Mouse (Mus musculus) bone marrow, adult 2 months (tissue): ENCODE results near the gene Btbd35f13.
"Not testable (repeated sequence)": the region's sequence is repeated elsewhere in the genome, so short reads cannot be mapped to it uniquely, and the experiment has no call there.

Source experiments
- CTCF ChIP-seq: fragments of 200-500 bp; IDR thresholded peaks from 2 replicates; pipeline ENCODE4 v1.5.1; 2011; ENCODE audit warnings: low read length, control low read depth; ENCODE audit not compliant: control insufficient read depth, insufficient read depth
- POLR2A ChIP-seq: fragments of 200-500 bp; IDR thresholded peaks from 2 replicates; pipeline ENCODE4 v1.6.1; 2011; ENCODE audit warnings: low read depth, mild to moderate bottlenecking, control low read depth, low read length, borderline replicate concordance; ENCODE audit not compliant: control insufficient read depth

DNA sequence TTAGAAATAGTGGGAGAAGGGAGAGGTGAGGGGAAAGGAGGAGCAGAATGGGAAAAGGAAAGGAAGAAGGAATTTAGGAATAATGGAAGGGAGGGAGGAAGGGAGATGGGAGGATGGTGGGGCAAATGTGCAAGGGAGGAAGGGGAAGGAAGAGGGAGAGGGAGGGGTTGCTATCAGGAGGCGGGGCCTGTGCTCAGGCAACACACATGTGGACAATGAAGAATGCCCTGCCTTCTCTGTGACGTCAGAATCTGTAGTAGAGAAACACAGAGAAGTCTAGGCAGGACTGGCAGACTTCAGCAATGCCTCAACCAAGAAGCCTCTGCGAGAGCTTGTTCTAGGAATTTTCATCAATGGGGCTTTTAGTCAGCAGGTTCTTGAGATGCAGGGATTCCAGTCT lies at the start of gene Btbd35f13:
- TF ChIP-seq CTCF, POLR2A: not testable (repeated sequence)
